Mouse (Mus musculus): ENCODE measurements around the gene Fcamr. TPM values are rescaled to one million over a fixed set of nuclear protein-coding genes. Genes with fewer than 3 reads are reported as not detected.

Fcamr gene
- total RNA-seq (2021), result under 1 TPM; 0.19 to 0.20 TPM

GRCm38 (mm10) chr1:130800602-130801001 lies at the start of gene Fcamr:
Gene Fcamr, plus strand, starts transcription at chr1:130800902.
- intact Hi-C loops (cut with DNase I), result no loop called here
- DNase-seq, result no peak

DNA sequence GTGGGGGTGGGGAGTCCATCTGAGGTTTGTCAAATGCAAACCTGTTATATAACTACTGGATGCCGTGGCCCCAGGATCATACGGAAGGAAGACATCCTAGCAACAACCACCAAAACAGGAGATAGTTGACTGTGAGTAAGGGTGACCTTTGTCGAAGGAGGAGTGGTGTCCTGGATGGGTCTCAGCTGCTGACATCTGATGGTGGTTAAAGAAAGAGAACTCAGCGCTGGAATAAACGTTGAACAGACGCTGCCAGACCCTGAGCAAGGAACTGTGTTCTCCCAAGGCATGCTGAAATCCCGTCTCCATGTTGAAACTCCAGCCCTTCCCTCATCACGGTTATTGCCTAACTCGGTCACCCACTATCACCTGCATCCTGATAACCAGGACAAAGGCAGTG lies 41.0 kb upstream of the Fcamr start:
- intact Hi-C loops (cut with DNase I), result no loop called here
- no peak for DNase-seq

- no peak for DNase-seq
- intact Hi-C loops (cut with DNase I), result no loop called here
These were observed 39.1 kb upstream of the Fcamr start for GRCm38 (mm10) chr1:130761597-130761996.

- intact Hi-C loops (cut with DNase I), result no loop called here
- no peak for DNase-seq
These were observed 38.5 kb upstream of the Fcamr start for GRCm38 (mm10) chr1:130762045-130762760.

DNA sequence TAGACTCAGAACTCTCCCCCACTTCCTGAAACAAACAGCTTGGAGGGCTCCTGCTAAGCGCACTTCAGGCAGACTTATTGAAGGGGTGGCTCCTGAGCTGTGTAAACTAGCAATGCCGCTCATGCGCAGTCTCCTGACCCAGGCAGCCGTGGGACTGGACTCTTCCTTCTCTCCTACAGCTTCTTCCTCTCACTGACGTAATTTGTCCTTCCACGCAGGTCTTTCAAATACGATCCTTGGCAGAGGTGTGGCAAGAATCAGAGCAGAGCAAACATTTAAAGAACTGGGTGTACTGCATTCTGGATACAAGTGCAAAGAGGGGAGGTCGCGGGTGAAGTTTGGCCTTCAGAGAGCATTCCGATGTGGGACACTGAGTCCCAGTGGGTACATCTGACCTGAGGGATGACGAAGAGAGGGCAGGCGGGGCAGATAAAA lies 36.7 kb upstream of the Fcamr start:
- no peak for DNase-seq
- intact Hi-C loops (cut with DNase I), result no loop called here

DNA sequence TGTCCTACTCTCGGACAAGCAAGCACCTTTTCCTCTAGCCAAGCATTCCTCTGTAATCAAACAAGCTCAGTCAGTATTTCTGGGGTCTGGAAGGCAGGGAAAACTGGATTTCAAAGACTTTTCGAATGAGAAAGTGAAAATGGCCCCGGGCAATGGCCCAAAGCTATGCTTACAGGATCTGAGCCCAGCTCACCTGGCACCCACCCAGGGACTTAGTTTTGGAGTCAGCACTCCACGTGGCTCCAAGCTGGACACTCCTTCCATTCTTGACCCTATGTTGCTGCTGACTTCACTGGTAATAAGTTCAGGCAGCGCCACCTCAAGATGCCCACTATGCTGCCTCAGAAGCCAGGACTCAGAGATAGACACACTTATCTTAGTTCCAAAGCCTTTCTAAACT lies 33.6 kb upstream of the Fcamr start:
- intact Hi-C loops (cut with DNase I), result no loop called here
- DNase-seq, result peak in 1 of 2 experiments; percentile 11

DNA sequence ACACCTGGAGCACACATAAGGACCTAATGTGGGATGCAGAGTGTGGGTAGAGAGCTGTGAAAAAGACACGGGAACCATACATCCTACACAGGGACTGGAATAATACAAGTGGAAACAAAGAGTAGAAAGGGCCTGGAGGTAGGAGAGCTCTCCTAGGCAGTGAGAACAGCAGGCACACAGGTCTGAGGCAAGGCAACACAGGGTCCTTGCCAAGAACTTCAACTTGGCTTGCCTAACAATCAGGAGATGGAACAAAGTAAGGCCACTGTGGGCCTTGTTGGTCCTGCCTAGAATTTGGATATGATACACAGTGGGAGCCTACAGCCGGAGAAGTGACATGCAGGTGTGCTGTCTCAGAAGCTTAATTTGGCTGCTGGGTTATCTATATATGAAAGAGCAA lies 30.8 kb upstream of the Fcamr start:
- DNase-seq, result no peak
- intact Hi-C loops (cut with DNase I), result no loop called here

GRCm38 (mm10) chr1:130770487-130770886 lies 30.2 kb upstream of the Fcamr start:
- intact Hi-C loops (cut with DNase I), result no loop called here
- DNase-seq, result no peak

- intact Hi-C loops (cut with DNase I), result no loop called here
- no peak for DNase-seq
These were observed 29.7 kb upstream of the Fcamr start for GRCm38 (mm10) chr1:130770981-130771494.

DNA sequence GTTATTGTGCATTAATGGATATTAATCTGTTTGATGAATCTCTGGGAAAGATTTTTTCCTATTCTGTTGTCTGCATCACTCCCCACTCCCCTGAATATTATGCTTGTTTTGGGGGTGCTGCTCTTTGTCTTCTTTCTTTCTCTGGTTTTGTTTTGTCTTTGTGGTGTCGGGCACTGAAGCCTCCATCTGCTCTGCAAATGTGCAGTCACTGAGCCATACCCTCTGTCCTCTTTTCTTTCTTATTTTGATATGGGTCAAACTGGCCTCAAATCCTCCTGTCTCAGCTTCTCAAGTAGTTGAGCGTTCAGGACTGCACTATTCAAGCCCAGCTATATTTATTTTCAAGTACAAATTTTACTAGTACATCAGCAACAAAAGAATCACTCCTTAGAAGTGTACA lies 25.5 kb upstream of the Fcamr start:
- intact Hi-C loops (cut with DNase I), result loop anchor here (5.0 kb wide), 1 partner anchor 83 kb away; no protein-coding TSS in a partner anchor
- no peak for DNase-seq

GRCm38 (mm10) chr1:130775691-130776331 lies 24.9 kb upstream of the Fcamr start:
- no peak for DNase-seq
- intact Hi-C loops (cut with DNase I), result loop anchor here (5.0 kb wide), 1 partner anchor 84 kb away; no protein-coding TSS in a partner anchor

GRCm38 (mm10) chr1:130776645-130777044 lies 24.1 kb upstream of the Fcamr start:
- intact Hi-C loops (cut with DNase I), result loop anchor here (5.0 kb wide), 1 partner anchor 84 kb away; no protein-coding TSS in a partner anchor
- no peak for DNase-seq

DNA sequence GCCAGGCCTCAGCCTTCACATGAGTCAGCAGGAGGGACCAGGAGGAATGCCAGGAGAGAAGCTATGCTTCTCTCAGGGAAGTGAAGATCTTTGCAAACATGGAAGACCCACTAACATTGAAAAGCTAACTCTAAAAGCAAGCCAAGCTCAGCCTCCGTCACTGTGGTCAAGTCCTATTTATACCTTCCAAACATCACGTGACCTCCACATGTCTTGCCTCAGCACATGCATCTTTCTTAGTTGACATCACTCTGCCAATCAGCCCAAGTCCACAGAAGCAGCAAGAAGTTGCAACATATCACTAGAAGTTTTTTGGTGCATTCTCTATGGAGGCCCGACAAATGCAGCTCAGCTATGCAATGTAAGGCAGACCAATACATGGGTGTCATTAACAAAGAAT lies 20.8 kb upstream of the Fcamr start:
- intact Hi-C loops (cut with DNase I), result loop anchor here (2.0 to 10.0 kb wide), 3 partner anchors 88 to 231 kb away; no protein-coding TSS in a partner anchor
- DNase-seq, result no peak

DNA sequence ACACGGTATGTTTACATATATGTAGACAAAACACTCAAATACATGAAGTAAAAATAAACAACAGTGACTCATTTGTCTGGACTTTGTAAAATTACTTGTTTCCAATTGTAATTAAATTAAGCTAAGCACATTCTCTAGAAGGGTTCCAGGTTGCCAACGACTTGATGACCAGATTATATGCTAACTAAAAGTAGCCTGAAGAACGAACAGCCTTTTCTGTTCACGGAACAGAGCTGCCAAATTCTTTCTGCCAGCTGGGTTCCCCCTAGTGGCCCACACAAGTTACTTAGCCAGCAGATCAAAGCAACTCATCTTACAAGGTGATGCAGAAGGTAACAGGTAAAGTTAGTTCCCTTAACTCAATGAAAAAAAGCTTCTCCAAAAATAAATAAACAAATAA lies 16.6 kb upstream of the Fcamr start:
- peak; percentile 30 to 40 for DNase-seq
- intact Hi-C loops (cut with DNase I), result loop anchor here (10.0 kb wide), 1 partner anchor 209 kb away; no protein-coding TSS in a partner anchor

DNA sequence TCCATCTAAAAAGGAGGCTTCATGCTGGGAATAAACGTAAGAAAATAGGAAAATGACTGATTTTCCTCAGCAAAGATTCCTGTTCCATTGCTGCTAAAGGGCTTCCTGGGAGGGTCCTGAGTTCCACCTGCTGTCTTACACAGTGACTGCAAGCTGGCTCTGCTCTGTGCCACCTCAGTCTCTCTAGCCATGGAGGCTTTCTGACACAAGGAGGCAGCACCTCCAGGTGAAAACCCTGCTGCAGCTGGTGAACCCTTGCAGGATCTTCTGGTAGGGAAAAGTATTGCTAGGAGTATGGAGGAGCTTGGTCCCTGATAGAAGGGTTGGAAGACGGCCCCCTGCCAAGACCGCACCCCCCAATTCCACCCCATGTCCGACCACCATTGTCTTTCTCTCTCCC lies 13.7 kb upstream of the Fcamr start:
- intact Hi-C loops (cut with DNase I), result loop anchor here (10.0 kb wide), 1 partner anchor 212 kb away; no protein-coding TSS in a partner anchor
- no peak for DNase-seq

DNA sequence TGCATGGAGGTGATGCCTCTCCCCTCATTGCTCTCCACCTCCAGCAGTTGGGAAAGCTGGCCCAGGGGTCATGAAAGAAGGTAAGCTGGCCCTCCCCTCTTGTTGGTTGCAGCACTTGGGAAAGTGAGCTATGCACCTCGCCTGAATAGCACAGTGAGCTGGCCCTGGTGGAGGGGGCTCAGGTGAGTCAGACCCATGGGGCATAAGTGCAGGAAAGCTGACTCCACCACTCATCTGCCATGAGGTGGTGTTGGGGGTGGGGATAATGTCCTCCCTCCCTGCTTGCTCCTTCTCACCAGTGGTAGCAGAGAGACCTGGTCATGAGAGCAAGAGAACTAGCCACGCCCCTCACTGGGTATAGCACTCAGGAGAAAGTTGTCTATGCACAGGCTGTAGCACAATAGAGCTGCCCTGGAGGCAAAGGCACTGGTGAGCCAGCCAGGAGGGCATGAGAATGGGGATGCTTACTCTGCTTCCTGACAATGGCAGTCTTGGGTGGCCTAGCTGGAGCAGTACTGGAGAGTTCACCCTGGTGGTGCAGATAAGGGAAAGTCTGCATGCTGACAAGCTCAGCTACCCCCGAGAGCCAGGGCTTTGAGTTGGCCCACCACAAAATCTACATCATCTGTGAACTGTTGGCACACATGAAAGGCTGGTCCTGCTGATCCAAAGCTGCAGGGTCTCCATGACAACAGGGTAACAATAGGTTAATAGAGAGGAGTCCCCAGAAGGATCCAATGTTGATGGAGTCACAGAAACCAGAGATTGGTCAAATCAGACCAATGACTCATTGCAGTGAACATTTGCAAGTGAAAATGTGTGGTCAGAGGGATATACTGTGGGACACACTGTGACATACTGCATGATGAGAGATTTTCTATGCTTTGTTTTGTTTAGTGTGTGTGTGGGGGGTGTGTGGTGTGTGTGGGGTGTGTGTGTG lies 10.9 kb upstream of the Fcamr start:
- intact Hi-C loops (cut with DNase I), result loop anchor here (10.0 kb wide), 2 partner anchors 215 to 475 kb away; no protein-coding TSS in a partner anchor
- DNase-seq, result no peak

DNA sequence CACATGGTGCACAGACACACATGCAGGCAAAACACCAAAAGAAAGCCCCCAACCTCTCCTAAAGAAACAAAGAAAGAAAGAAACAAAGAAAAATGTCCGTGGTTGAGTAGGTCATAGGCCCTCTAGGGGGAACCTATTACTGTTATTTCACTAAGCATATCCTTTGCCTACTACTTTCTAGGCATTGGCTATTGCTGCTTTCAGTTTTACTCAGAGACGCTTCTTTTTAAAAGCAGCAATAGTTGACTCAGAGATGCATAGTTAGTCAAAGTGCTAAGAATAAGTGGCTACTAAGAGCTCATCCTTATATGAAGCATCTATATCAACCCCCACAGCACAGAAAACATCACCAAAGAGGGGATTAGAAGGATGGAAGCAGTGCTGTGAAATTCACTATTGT lies 5.4 kb upstream of the Fcamr start:
- intact Hi-C loops (cut with DNase I), result loop anchor here (10.0 kb wide), 1 partner anchor 469 kb away; no protein-coding TSS in a partner anchor
- no peak for DNase-seq

DNA sequence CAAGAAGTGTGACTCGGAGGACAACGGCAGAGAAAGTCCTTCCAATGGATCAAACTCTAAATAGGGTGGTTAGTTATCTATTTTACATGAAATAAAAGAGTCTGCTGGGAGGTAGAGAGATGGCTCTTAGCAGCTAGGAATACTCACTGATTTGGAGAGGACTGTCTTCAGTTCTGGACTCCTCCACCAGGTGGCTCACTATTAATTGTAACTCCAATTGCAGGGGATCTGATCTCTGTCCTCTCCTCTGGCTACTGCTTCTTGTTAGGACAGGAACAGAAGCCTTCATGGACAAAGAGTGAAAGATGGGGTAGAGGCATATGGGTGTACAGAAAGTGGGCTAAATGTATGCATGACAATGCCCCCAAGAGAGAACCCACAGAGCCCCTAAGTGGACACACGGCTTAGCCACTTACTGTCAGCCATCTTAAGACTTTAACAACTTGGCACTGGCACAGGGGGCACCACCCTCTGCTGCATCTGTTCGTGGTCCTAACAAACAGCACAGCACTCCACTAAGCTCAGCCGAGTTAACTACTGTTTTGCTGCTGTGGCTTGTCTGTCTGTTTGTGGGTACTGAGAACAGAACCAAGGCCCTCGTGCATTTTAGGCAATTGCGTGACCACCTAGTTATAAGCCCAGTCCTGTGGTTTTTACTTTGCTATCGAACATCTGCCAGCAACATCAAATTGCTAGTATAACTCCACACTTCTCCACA lies 3.6 kb upstream of the Fcamr start:
- peak; percentile 57 to 73 for DNase-seq
- intact Hi-C loops (cut with DNase I), result loop anchor here (2.0 to 10.0 kb wide), 2 partner anchors 182 to 468 kb away; no protein-coding TSS in a partner anchor

DNA sequence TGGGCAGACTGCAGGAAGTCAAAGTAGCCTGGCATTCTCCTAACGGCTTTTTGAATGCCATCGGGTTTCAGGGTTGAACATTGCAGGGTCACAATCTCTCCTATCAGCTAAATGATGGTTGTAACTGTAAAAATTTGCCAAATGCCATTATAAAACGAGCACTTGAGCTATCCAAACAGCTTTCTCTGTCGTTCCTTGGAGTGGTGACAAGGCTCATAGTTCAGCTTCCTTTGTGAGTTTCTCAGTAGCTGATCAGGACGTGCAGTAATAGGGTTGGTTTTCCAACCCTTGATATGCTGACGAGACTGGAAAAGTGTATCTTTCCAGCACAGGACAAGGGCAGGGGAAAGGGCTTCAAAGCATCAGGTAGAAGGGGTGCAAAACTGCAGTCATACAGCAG lies 2.7 kb upstream of the Fcamr start:
- no peak for DNase-seq
- intact Hi-C loops (cut with DNase I), result loop anchor here (10.0 kb wide), 1 partner anchor 467 kb away; no protein-coding TSS in a partner anchor

GRCm38 (mm10) chr1:130798551-130798950 lies 2.2 kb upstream of the Fcamr start:
- intact Hi-C loops (cut with DNase I), result loop anchor here (10.0 kb wide), 1 partner anchor 466 kb away; no protein-coding TSS in a partner anchor
- DNase-seq, result no peak
